Mouse (Mus musculus) kidney, postnatal 0 days (tissue): ENCODE results near the gene Fbln5. TPM values are rescaled to one million over a fixed set of nuclear protein-coding genes. Genes with fewer than 3 reads are reported as not detected.

ENCODE experiments used
- ATAC-seq: fragments of 200-750 bp; cut with Nextera tagmentation; replicated peaks from 2 replicates; pipeline ENCODE4 v1.8.0; 2017; ENCODE audit warnings: low read depth, moderate number of reproducible peaks, moderate TSS enrichment, moderate library complexity; ENCODE audit not compliant: low FRiP score
- DNase-seq: peaks from one replicate; pipeline ENCODE4 v3.0.0-alpha.2; 2016; ENCODE audit warnings: low spot score
- H3K27ac ChIP-seq: fragments of 300-500 bp; sonication (generic); 2 replicates; pipeline ENCODE4 v1.5.1; 2014; ENCODE audit warnings: mild to moderate bottlenecking
- H3K27me3 ChIP-seq: fragments of 300-500 bp; sonication (generic); 2 replicates; pipeline ENCODE4 v1.6.1; 2014; ENCODE audit warnings: low read length, mixed read lengths; ENCODE audit not compliant: insufficient read depth
- H3K36me3 ChIP-seq: fragments of 300-500 bp; sonication (generic); 2 replicates; pipeline ENCODE4 v1.6.1; 2014; ENCODE audit warnings: low read length, mixed read lengths; ENCODE audit not compliant: insufficient read depth
- H3K4me1 ChIP-seq: fragments of 300-500 bp; sonication (generic); replicated peaks from 2 replicates; pipeline ENCODE4 v1.6.1; 2014; ENCODE audit warnings: antibody characterized with exemption, low read length, mixed read lengths; ENCODE audit not compliant: insufficient read depth
- H3K4me2 ChIP-seq: fragments of 300-500 bp; sonication (generic); 2 replicates; pipeline ENCODE4 v1.6.1; 2014; ENCODE audit warnings: mild to moderate bottlenecking, low read length, moderate library complexity, mixed read lengths
- H3K4me3 ChIP-seq: fragments of 300-500 bp; sonication (generic); replicated peaks from 2 replicates; pipeline ENCODE4 v1.5.1; 2014; ENCODE audit warnings: low read depth, low read length
- H3K9ac ChIP-seq: fragments of 300-500 bp; sonication (generic); 2 replicates; pipeline ENCODE4 v1.6.1; 2014; ENCODE audit warnings: low read depth, low read length
- H3K9me3 ChIP-seq: fragments of 300-500 bp; sonication (generic); replicated peaks from 2 replicates; pipeline ENCODE4 v1.6.1; 2016; ENCODE audit warnings: low read length, inconsistent platforms, mixed read lengths
- CTCF ChIP-seq: IDR thresholded peaks from 2 replicates; pipeline ENCODE4 v1.5.1; 2016; ENCODE audit warnings: antibody characterized with exemption, low read depth, mild to moderate bottlenecking, moderate library complexity
- WGBS: fragments of 180-500 bp; shearing (Covaris S2); extraction: QIAGEN DNeasy Blood & Tissue Kit; methylation state at CpG from one replicate; pipeline ENCODE4 v1.1.7; 2014; 5-methylcytosine and 5-hydroxymethylcytosine counted together
- polyA plus RNA-seq: library from polyadenylated mRNA; unstranded; fragments of >200 nt; fragmentation: Nextera tagmentation; extraction: Ambion mirVana; gene quantifications from 2 replicates; pipeline ENCODE4 v1.2.1, GENCODE M21; 2015

Gene Fbln5
- polyA plus RNA-seq, 1 experiment from 2014 or later: 162 TPM

DNA sequence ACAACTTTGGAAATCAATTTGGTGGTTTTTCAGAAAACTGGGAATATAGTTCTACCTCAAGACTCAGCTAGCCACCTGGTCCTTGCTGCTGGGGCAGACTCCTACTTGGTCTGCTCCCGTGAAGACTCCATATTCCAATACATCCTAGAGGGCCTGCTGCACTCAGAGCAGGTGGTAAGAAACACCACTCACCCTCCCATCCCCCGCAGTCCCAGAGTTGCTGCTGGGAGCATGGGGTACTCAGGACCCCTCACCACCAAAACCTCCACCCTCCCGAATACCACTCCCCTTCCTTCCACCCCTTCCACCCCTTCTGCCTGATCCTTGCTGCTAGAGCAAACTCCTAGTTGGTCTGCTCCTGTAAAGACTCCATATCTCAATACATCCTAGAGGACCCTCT lies 119.7 kb downstream of the Fbln5 start:
- WGBS: 68% methylated on average over 3 of the region's 3 CpGs
- ATAC-seq: no peak

More for the DNA sequence above, 119.7 kb downstream of the Fbln5 start:
- Histone ChIP-seq H3K4me2 (no peak overlapping the region), H3K27ac (no peak overlapping the region), H3K27me3 (no peaks in the 10 kb centered on the region), H3K4me1 (no peaks in the 10 kb centered on the region), H3K9me3 (no peaks in the 10 kb centered on the region), H3K36me3 (no peaks in the 10 kb centered on the region), H3K9ac (no peak overlapping the region), H3K4me3 (no peak overlapping the region)
- no peak for DNase-seq
- TF ChIP-seq CTCF: no peak

Other genes starting within 250 kb of the Fbln5 start
- 0.37 and 0.58 TPM in 2 replicates for gene Tc2n, start 100.5 kb downstream of the Fbln5 start, polyA plus RNA-seq
- gene Trip11, start 94.2 kb upstream of the Fbln5 start, polyA plus RNA-seq: 21.7 and 25.8 TPM in 2 replicates
- gene Atxn3, start 139.2 kb upstream of the Fbln5 start, polyA plus RNA-seq: 13.1 and 13.9 TPM in 2 replicates
- 21.7 and 23.9 TPM in 2 replicates for gene Cpsf2, start 156.9 kb upstream of the Fbln5 start, polyA plus RNA-seq